Mouse (Mus musculus) adipocyte (in vitro differentiated cells): ENCODE measurements around the gene 1110002E22Rik.

Source experiments
- DNase-seq: peaks from one replicate; pipeline ENCODE4 v3.0.0-alpha.2; 2016; ENCODE audit warnings: low spot score

1110002E22Rik gene

GRCm38 (mm10) chr3:138063731-138064329 lies 1.0 kb upstream of the 1110002E22Rik start:
- DNase-seq: peak; percentile 68

GRCm38 (mm10) chr3:138065930-138066329 lies 1.1 kb downstream of the 1110002E22Rik start:
- no peak for DNase-seq

GRCm38 (mm10) chr3:138066348-138066856 lies 1.6 kb downstream of the 1110002E22Rik start:
- no peak for DNase-seq

- DNase-seq: no peak
Measured at GRCm38 (mm10) chr3:138067288-138067687, 2.4 kb downstream of the 1110002E22Rik start, which contains the start of gene Gm5105. TSS of gene Gm5105 (minus strand) at chr3:138067388.

- DNase-seq: no peak
Measured at GRCm38 (mm10) chr3:138068103-138068502, 3.3 kb downstream of the 1110002E22Rik start.

GRCm38 (mm10) chr3:138069756-138070511 lies 5.1 kb downstream of the 1110002E22Rik start:
- no peak for DNase-seq

- no peak for DNase-seq
Measured at GRCm38 (mm10) chr3:138071004-138071403, 6.2 kb downstream of the 1110002E22Rik start.

GRCm38 (mm10) chr3:138071476-138072073 lies 6.7 kb downstream of the 1110002E22Rik start:
- no peak for DNase-seq

- no peak for DNase-seq
Measured at GRCm38 (mm10) chr3:138074214-138074613, 9.4 kb downstream of the 1110002E22Rik start.

- no peak for DNase-seq
Measured at GRCm38 (mm10) chr3:138075209-138075608, 10.4 kb downstream of the 1110002E22Rik start.

- no peak for DNase-seq
Measured at GRCm38 (mm10) chr3:138077476-138078340, 12.9 kb downstream of the 1110002E22Rik start.

GRCm38 (mm10) chr3:138078701-138079100 lies 13.8 kb downstream of the 1110002E22Rik start:
- DNase-seq: no peak

- DNase-seq: no peak
Measured at GRCm38 (mm10) chr3:138083073-138083637, 18.3 kb downstream of the 1110002E22Rik start.

GRCm38 (mm10) chr3:138083896-138084295 lies 19.0 kb downstream of the 1110002E22Rik start:
- no peak for DNase-seq

GRCm38 (mm10) chr3:138095301-138095700 lies 30.4 kb downstream of the 1110002E22Rik start:
- DNase-seq: peak; percentile 67

- peak; percentile 78 for DNase-seq
Measured at GRCm38 (mm10) chr3:138095718-138096117, 30.9 kb downstream of the 1110002E22Rik start.

- no peak for DNase-seq
Measured at GRCm38 (mm10) chr3:138096263-138097028, 31.6 kb downstream of the 1110002E22Rik start.

GRCm38 (mm10) chr3:138097718-138098117 lies 32.9 kb downstream of the 1110002E22Rik start:
- DNase-seq: no peak

GRCm38 (mm10) chr3:138101936-138102335 lies 37.1 kb downstream of the 1110002E22Rik start:
- no peak for DNase-seq

- DNase-seq: no peak
Measured at GRCm38 (mm10) chr3:138103690-138104089, 38.8 kb downstream of the 1110002E22Rik start.

GRCm38 (mm10) chr3:138105056-138105455 lies 40.2 kb downstream of the 1110002E22Rik start:
- no peak for DNase-seq
